Mouse (Mus musculus) liver (tissue): ENCODE results near the gene Ccr9.

Experiments
- DNase-seq: peaks from one replicate; pipeline ENCODE4 v3.0.0-alpha.2; 2020; ENCODE audit warnings: mixed read lengths

Gene Ccr9

GRCm38 (mm10) chr9:123806267-123806666 is 128.0 kb downstream of the Ccr9 start, which contains the start of gene Cxcr6:
Gene Cxcr6, plus strand, starts transcription at chr9:123806475.
- DNase-seq: no peak

- no peak for DNase-seq
Observed at GRCm38 (mm10) chr9:123808583-123808982, 130.3 kb downstream of the Ccr9 start.

GRCm38 (mm10) chr9:123811831-123812230 is 133.6 kb downstream of the Ccr9 start:
- DNase-seq: no peak

GRCm38 (mm10) chr9:123814326-123814725 is 136.1 kb downstream of the Ccr9 start:
- DNase-seq: no peak

- DNase-seq: no peak
Observed at GRCm38 (mm10) chr9:123814821-123815220, 136.6 kb downstream of the Ccr9 start.

- DNase-seq: no peak
Observed at GRCm38 (mm10) chr9:123815444-123815843, 137.2 kb downstream of the Ccr9 start.

GRCm38 (mm10) chr9:123815996-123816395 is 137.8 kb downstream of the Ccr9 start:
- no peak for DNase-seq

GRCm38 (mm10) chr9:123818601-123819000 is 140.4 kb downstream of the Ccr9 start:
- no peak for DNase-seq

GRCm38 (mm10) chr9:123826631-123827030 is 148.4 kb downstream of the Ccr9 start:
- no peak for DNase-seq

- DNase-seq: no peak
Observed at GRCm38 (mm10) chr9:123828916-123829315, 150.7 kb downstream of the Ccr9 start.
